Mouse (Mus musculus): ENCODE results near the gene Ubr1.

DNA sequence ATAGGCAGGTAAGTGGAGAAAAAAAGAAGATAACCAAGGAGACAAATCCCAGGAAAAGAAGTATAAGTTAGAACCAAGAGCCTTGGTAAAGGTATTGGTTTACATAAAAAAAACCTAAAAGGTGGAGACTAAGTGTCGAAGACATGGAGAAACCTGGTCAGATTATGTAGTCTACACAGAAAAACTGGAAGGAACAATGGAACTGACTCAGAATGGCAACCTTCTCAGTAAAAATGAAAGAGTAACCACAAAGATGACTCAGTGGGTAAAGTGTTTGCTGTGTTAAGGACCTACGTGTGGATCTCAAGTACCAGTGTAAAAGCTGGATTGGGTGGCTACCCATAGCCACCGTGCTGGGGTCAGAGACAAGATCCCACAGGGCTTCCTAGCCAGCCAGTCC, 37.5 kb downstream of the Ubr1 start:
- TF ChIP-seq POLR2A (IDR thresholded peaks at IDR 0.05; ENCODE audit: extremely low read depth, insufficient read depth, low read length) (no peak), CTCF (IDR thresholded peaks at IDR 0.05; ENCODE audit: low read depth, low read length) (no peak)
